Mouse (Mus musculus): ENCODE data around the gene Lrmda. TPM values are rescaled to one million over a fixed set of nuclear protein-coding genes. Genes with fewer than 3 reads are reported as not detected.

The Lrmda gene
- total and polyA plus RNA-seq, 2 experiments, result 0.18 to 0.50 TPM

DNA sequence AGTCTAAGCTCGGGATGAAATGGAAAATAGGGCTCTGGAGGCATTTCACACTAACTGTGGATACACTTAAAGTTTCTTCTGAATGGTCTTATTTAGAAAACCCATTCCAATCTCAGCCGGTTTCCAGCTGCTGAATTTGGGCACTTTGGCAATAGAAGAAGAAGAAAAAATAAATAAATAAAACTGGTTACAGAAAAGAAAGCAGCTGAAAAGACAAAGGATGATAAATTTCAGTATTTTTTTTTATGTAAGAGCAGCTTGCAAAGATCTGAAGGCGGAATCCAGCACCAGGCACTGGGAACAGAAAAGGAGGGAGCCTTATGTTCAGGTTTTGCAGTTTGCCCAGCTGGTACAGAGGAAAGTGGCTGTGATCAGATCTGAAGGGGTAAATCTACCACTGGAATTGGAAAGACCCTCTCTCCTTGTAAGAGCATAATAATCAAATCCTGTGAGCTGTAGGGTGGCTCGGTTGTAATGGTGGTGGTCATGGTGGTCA is 478.2 kb downstream of the Lrmda start:
- Histone ChIP-seq H3K36me3 (ENCODE audit: control insufficient read depth, insufficient read depth, low read length) (no peaks in the 10 kb centered on the region), H3K4me1 (ENCODE audit: control insufficient read depth, insufficient read depth, low read length) (no peaks in the 10 kb centered on the region), H3K79me2 (ENCODE audit: control insufficient read depth, insufficient read depth, low read length) (no peaks in the 10 kb centered on the region), H3K27me3 (ENCODE audit: control insufficient read depth, insufficient read depth, low read length) (no peaks in the 10 kb centered on the region), H3K4me3 (ENCODE audit: insufficient read depth, low read depth, low read length) (no peak overlapping the region), H3K9ac (ENCODE audit: low read depth, low read length) (no peak overlapping the region), H3K27ac (replicated peaks; ENCODE audit: insufficient read depth, low read depth, low read length) (no peak overlapping the region)
- 84% methylated on average over 4 of the region's 4 CpGs for WGBS
- TF ChIP-seq CTCF (IDR thresholded peaks at IDR 0.05; ENCODE audit: low read depth, low read length) (no peak), POLR2A (IDR thresholded peaks at IDR 0.05; ENCODE audit: extremely low read depth, insufficient read depth, low read length) (no peak)
- no peak for DNase-seq (ENCODE audit: extremely low read depth, low read depth, low spot score)

DNA sequence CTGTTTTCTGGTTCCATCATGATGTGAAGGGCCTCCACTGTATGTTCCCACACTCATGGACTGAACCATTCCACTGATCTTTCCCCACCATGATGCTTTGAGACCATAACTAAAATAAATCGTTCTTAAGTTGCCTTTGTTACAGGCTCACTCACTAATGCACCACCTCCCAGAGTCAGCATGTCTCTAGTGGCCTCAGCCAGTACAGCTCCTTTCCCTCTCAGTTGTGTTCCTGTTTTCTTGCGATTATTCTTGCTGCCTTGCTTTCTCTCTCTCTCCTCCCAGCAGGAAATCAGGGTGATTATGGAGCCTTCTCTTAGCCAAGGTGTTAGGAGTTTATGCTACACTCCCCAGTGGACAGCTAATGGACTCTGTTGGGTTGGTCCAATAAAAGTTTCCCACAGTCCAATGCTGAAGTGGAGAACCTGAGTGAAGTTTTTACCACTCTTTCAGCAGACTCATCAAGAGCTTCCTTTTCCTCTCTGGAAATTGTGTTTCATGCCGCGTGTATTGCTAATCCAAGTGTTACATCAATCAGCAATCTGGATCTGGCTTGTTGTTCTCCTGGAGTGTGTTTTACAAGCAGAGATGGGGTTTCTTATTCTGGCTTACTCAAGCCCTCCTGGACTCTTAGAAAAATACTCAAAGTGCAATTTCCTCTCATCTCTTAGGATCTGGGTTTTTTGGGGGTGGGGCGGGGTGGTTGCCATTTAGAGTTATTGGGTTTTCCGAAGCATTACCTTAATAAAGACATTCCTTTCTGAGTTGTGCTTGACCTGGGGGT is 490.4 kb downstream of the Lrmda start:
- H3K27ac ChIP-seq (replicated peaks; ENCODE audit: insufficient read depth, low read depth, low read length), result no peak overlapping the region
- WGBS, result 82% methylated on average over 6 of the region's 6 CpGs
- H3K9ac ChIP-seq (ENCODE audit: low read depth, low read length), result no peak overlapping the region
- no peaks in the 10 kb centered on the region for H3K27me3 ChIP-seq (ENCODE audit: control insufficient read depth, insufficient read depth, low read length)
- TF ChIP-seq POLR2A (IDR thresholded peaks at IDR 0.05; ENCODE audit: extremely low read depth, insufficient read depth, low read length), result no peak
- H3K79me2 ChIP-seq (ENCODE audit: control insufficient read depth, insufficient read depth, low read length), result no peaks in the 10 kb centered on the region
- no peak for DNase-seq (ENCODE audit: extremely low read depth, low read depth, low spot score)
- H3K36me3 ChIP-seq (ENCODE audit: control insufficient read depth, insufficient read depth, low read length), result no peaks in the 10 kb centered on the region
- H3K4me3 ChIP-seq (ENCODE audit: insufficient read depth, low read depth, low read length), result no peak overlapping the region
- H3K4me1 ChIP-seq (ENCODE audit: control insufficient read depth, insufficient read depth, low read length), result no peaks in the 10 kb centered on the region

DNA sequence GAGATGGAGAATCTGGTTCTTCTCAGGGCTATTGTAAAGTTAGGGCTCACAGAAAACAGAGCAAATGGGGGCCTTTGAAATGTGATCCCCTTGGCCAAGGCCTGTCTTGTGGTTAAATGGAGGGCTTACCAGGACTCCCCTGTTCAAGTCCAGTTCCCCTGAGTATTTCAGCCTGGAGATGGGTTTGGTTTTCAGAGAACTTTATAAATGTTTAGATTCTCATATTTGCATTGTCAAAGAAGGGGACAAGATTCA is 490.9 kb downstream of the Lrmda start:
- Histone ChIP-seq H3K4me1 (ENCODE audit: control insufficient read depth, insufficient read depth, low read length) (no peaks in the 10 kb centered on the region), H3K9ac (ENCODE audit: low read depth, low read length) (no peak overlapping the region), H3K79me2 (ENCODE audit: control insufficient read depth, insufficient read depth, low read length) (no peaks in the 10 kb centered on the region), H3K27me3 (ENCODE audit: control insufficient read depth, insufficient read depth, low read length) (no peaks in the 10 kb centered on the region), H3K4me3 (ENCODE audit: insufficient read depth, low read depth, low read length) (no peak overlapping the region), H3K27ac (replicated peaks; ENCODE audit: insufficient read depth, low read depth, low read length) (no peak overlapping the region), H3K36me3 (ENCODE audit: control insufficient read depth, insufficient read depth, low read length) (no peaks in the 10 kb centered on the region)
- TF ChIP-seq CTCF (IDR thresholded peaks at IDR 0.05; ENCODE audit: low read depth, low read length), result no peak
- TF ChIP-seq POLR2A (IDR thresholded peaks at IDR 0.05; ENCODE audit: extremely low read depth, insufficient read depth, low read length), result no peak
- no peak for DNase-seq (ENCODE audit: extremely low read depth, low read depth, low spot score)

DNA sequence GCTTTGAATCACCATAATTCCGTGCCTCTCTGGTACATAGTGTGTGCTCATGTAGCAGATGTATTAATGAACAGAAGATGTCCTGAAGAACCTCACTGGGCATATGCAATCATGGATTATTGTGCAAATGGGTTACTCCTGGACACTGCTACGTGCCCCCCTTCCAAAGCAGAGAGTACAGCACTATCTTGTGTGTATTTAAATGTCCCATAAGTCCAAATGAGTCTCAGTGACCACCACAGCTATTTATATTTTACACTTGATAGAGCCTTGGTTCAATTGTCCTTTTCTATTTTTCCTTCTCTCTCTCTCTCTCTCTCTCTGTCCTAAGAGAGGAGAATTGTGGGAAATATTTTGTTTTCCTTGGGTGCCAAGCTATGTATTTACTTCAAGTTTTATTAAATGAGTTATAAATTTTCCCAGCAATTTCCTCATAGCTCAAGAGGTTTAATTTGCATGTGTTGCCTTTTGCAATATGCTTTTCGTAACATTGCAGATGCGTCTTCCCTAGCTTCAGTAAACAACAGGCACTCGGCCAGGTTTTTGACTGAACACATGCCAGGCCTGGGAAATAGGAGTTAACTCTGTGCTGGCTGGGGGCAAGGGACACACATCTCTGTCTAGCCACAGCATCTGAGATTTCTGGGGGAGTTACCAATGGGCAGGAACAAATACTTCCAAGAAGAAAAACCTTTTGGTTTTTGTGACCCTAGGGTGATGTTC is 495.0 kb downstream of the Lrmda start:
- TF ChIP-seq POLR2A (IDR thresholded peaks at IDR 0.05; ENCODE audit: extremely low read depth, insufficient read depth, low read length) (no peak), CTCF (IDR thresholded peaks at IDR 0.05; ENCODE audit: low read depth, low read length) (no peak)
- no peak overlapping the region for H3K27ac ChIP-seq (replicated peaks; ENCODE audit: insufficient read depth, low read depth, low read length)
- no peaks in the 10 kb centered on the region for H3K27me3 ChIP-seq (ENCODE audit: control insufficient read depth, insufficient read depth, low read length)
- no peak overlapping the region for H3K4me3 ChIP-seq (ENCODE audit: insufficient read depth, low read depth, low read length)
- H3K36me3 ChIP-seq (ENCODE audit: control insufficient read depth, insufficient read depth, low read length), result no peaks in the 10 kb centered on the region
- DNase-seq (ENCODE audit: extremely low read depth, low read depth, low spot score), result peak; percentile 67
- 38% methylated on average over 5 of the region's 5 CpGs for WGBS
- no peaks in the 10 kb centered on the region for H3K79me2 ChIP-seq (ENCODE audit: control insufficient read depth, insufficient read depth, low read length)
- no peak overlapping the region for H3K9ac ChIP-seq (ENCODE audit: low read depth, low read length)
- H3K4me1 ChIP-seq (ENCODE audit: control insufficient read depth, insufficient read depth, low read length), result no peaks in the 10 kb centered on the region

DNA sequence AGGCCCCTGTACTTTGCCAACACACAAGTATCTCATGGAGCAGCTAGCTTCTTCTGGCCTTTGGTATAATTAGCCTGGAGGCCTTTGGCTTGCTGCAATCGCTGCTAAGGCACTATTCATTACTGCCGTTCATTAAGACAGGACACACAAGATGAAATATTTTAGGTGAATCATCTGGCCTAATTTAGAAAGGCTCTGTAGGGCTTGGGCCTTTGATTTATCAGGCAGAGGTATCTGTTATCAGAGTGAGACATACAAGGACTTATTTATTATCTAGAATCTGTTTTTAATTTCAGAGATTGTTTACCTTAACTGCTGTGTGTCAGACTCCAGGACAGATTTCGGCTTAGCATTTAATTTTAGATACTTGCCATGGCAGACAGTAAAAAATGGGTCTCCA is 511.2 kb downstream of the Lrmda start:
- TF ChIP-seq CTCF (IDR thresholded peaks at IDR 0.05; ENCODE audit: low read depth, low read length), result no peak
- TF ChIP-seq POLR2A (IDR thresholded peaks at IDR 0.05; ENCODE audit: extremely low read depth, insufficient read depth, low read length), result no peak
- Histone ChIP-seq H3K27ac (replicated peaks; ENCODE audit: insufficient read depth, low read depth, low read length) (no peak overlapping the region), H3K4me3 (ENCODE audit: insufficient read depth, low read depth, low read length) (no peak overlapping the region), H3K9ac (ENCODE audit: low read depth, low read length) (no peak overlapping the region), H3K36me3 (ENCODE audit: control insufficient read depth, insufficient read depth, low read length) (no peaks in the 10 kb centered on the region), H3K79me2 (ENCODE audit: control insufficient read depth, insufficient read depth, low read length) (no peaks in the 10 kb centered on the region), H3K27me3 (ENCODE audit: control insufficient read depth, insufficient read depth, low read length) (no peaks in the 10 kb centered on the region), H3K4me1 (ENCODE audit: control insufficient read depth, insufficient read depth, low read length) (no peaks in the 10 kb centered on the region)
- DNase-seq (ENCODE audit: extremely low read depth, low read depth, low spot score), result no peak
- WGBS, result 89% methylated on average over 3 of the region's 3 CpGs

DNA sequence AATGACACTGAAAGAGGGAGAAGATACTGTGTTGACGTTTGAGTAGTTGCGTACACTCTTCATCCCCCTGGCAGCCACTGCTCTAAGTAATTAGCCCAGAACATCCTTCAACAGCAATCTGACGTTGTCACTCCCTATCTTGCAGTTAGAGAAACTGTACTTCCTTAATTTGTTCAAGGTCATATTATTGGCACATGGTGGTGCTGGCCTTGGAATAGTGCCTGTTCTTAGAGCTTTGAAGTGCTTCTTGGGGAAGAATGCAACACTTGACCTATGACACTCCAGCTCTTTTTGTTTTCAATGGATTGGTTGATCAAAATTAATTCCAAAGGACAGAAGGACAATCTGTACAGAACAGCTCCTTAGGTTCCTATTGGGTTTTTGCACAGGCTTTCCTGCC is 514.0 kb downstream of the Lrmda start:
- no peaks in the 10 kb centered on the region for H3K79me2 ChIP-seq (ENCODE audit: control insufficient read depth, insufficient read depth, low read length)
- peak; percentile 23 for DNase-seq (ENCODE audit: extremely low read depth, low read depth, low spot score)
- H3K9ac ChIP-seq (ENCODE audit: low read depth, low read length), result no peak overlapping the region
- H3K4me3 ChIP-seq (ENCODE audit: insufficient read depth, low read depth, low read length), result no peak overlapping the region
- H3K36me3 ChIP-seq (ENCODE audit: control insufficient read depth, insufficient read depth, low read length), result no peaks in the 10 kb centered on the region
- no peaks in the 10 kb centered on the region for H3K27me3 ChIP-seq (ENCODE audit: control insufficient read depth, insufficient read depth, low read length)
- TF ChIP-seq POLR2A (IDR thresholded peaks at IDR 0.05; ENCODE audit: extremely low read depth, insufficient read depth, low read length) (no peak), CTCF (IDR thresholded peaks at IDR 0.05; ENCODE audit: low read depth, low read length) (no peak)
- no peak overlapping the region for H3K27ac ChIP-seq (replicated peaks; ENCODE audit: insufficient read depth, low read depth, low read length)
- 65% methylated on average over 3 of the region's 3 CpGs for WGBS
- no peaks in the 10 kb centered on the region for H3K4me1 ChIP-seq (ENCODE audit: control insufficient read depth, insufficient read depth, low read length)

Measured in liver, adult 2 months (tissue).